Mouse (Mus musculus) CH12.LX (cell line): ENCODE data around the gene Cdc14b.

ENCODE experiments used
- BHLHE40 ChIP-seq: IDR thresholded peaks from 2 replicates; pipeline ENCODE4 v1.6.1; 2011; ENCODE audit warnings: mild to moderate bottlenecking, low read depth, low read length, improper control_type of control experiment
- CHD1 ChIP-seq: IDR thresholded peaks from 2 replicates; pipeline ENCODE4 v1.6.1; 2012; ENCODE audit warnings: low read depth, low read length, improper control_type of control experiment, inconsistent platforms
- CTCF ChIP-seq, 2 experiments: IDR thresholded peaks in 1 of 2; conservative IDR thresholded peaks in 1 of 2; 2 replicates each; pipeline ENCODE4 v1.5.1; 2011 to 2012; ENCODE audit warnings: low read depth in 2 of 2, low read length in 2 of 2, improper control_type of control experiment in 1 of 2, inconsistent platforms in 1 of 2, mild to moderate bottlenecking in 1 of 2, moderate library complexity in 1 of 2
- EP300 ChIP-seq: IDR thresholded peaks from 2 replicates; pipeline ENCODE4 v1.6.1; 2011; ENCODE audit warnings: low read length, improper control_type of control experiment
- MAFK ChIP-seq: IDR thresholded peaks from 2 replicates; pipeline ENCODE4 v1.6.1; 2011; ENCODE audit warnings: low read length, improper control_type of control experiment; ENCODE audit not compliant: insufficient replicate concordance
- MEF2A ChIP-seq: IDR thresholded peaks from 2 replicates; pipeline ENCODE4 v1.6.1; 2014; ENCODE audit warnings: low read depth, mild to moderate bottlenecking, inconsistent platforms, low read length, improper control_type of control experiment, borderline replicate concordance
- POLR2A ChIP-seq: IDR thresholded peaks from 2 replicates; pipeline ENCODE4 v1.6.1; 2011; ENCODE audit warnings: low read depth, mild to moderate bottlenecking, improper control_type of control experiment, low read length
- RCOR1 ChIP-seq: conservative IDR thresholded peaks from 2 replicates; pipeline ENCODE4 v1.6.1; 2012; ENCODE audit warnings: low read depth, mild to moderate bottlenecking, inconsistent platforms, low read length, improper control_type of control experiment
- SIN3A ChIP-seq: IDR thresholded peaks from 2 replicates; pipeline ENCODE4 v1.6.1; 2012; ENCODE audit warnings: low read length, improper control_type of control experiment, inconsistent platforms
- USF1 ChIP-seq: IDR thresholded peaks from 2 replicates; pipeline ENCODE4 v1.6.1; 2014; ENCODE audit warnings: low read depth, mild to moderate bottlenecking, inconsistent platforms, low read length, improper control_type of control experiment
- ZC3H11A ChIP-seq: IDR thresholded peaks from 2 replicates; pipeline ENCODE4 v1.6.1; 2012; ENCODE audit warnings: low read depth, mild to moderate bottlenecking, inconsistent platforms, low read length, improper control_type of control experiment
- ZMIZ1 ChIP-seq: IDR thresholded peaks from 2 replicates; pipeline ENCODE4 v1.6.1; 2012; ENCODE audit warnings: low read depth, mild to moderate bottlenecking, inconsistent platforms, low read length, improper control_type of control experiment

GRCm38 (mm10) chr13:64286321-64286720 is 11.2 kb upstream of the Cdc14b start:
- TF ChIP-seq MAFK (no peak), USF1 (no peak), POLR2A (no peak), EP300 (no peak), CTCF (conservative IDR thresholded peaks at IDR 0.05 in 1 of 2, IDR thresholded peaks at IDR 0.05 in 1 of 2; ENCODE audit: low read depth in 2 of 2, low read length in 2 of 2) (no peak), BHLHE40 (no peak), CHD1 (no peak), RCOR1 (no peak), ZC3H11A (no peak), SIN3A (no peak), ZMIZ1 (no peak), MEF2A (no peak)
